Mouse (Mus musculus) neural tube, embryonic 15.5 days (tissue): Measurements from ENCODE around the gene Cradd. TPM values are rescaled to one million over a fixed set of nuclear protein-coding genes. Genes with fewer than 3 reads are reported as not detected.

Experiments
- ATAC-seq: fragments of 200-750 bp; cut with Nextera tagmentation; 2 replicates; pipeline ENCODE4 v1.8.0; 2017; ENCODE audit warnings: mild to moderate bottlenecking, moderate TSS enrichment, moderate library complexity; ENCODE audit not compliant: low FRiP score
- H3K27ac ChIP-seq: fragments of 300-500 bp; sonication (generic); replicated peaks from 2 replicates; pipeline ENCODE4 v1.5.1; 2015; ENCODE audit warnings: mild to moderate bottlenecking, inconsistent platforms
- H3K27me3 ChIP-seq: fragments of 300-500 bp; sonication (generic); replicated peaks from 2 replicates; pipeline ENCODE4 v1.6.1; 2015; ENCODE audit warnings: inconsistent platforms
- H3K36me3 ChIP-seq: fragments of 300-500 bp; sonication (generic); 2 replicates; pipeline ENCODE4 v1.6.1; 2015; ENCODE audit warnings: inconsistent platforms
- H3K4me1 ChIP-seq: fragments of 300-500 bp; sonication (generic); 2 replicates; pipeline ENCODE4 v1.6.1; 2015; ENCODE audit warnings: inconsistent platforms
- H3K4me2 ChIP-seq: fragments of 300-500 bp; sonication (generic); 2 replicates; pipeline ENCODE4 v1.6.1; 2015; ENCODE audit warnings: inconsistent platforms, mild to moderate bottlenecking, moderate library complexity
- H3K4me3 ChIP-seq: fragments of 300-500 bp; sonication (generic); replicated peaks from 2 replicates; pipeline ENCODE4 v1.5.1; 2015; ENCODE audit warnings: mild to moderate bottlenecking, inconsistent platforms
- H3K9ac ChIP-seq: fragments of 300-500 bp; sonication (generic); replicated peaks from 2 replicates; pipeline ENCODE4 v1.6.1; 2015; ENCODE audit warnings: mild to moderate bottlenecking, inconsistent platforms
- H3K9me3 ChIP-seq: fragments of 300-500 bp; sonication (generic); replicated peaks from 2 replicates; pipeline ENCODE4 v1.6.1; 2016; ENCODE audit warnings: inconsistent platforms
- WGBS: fragments of 180-500 bp; shearing (Covaris S2); methylation state at CpG from one replicate; pipeline ENCODE4 v1.1.7; 2015; ENCODE audit warnings: mixed read lengths; 5-methylcytosine and 5-hydroxymethylcytosine counted together
- polyA plus RNA-seq: library from polyadenylated mRNA; unstranded; fragments of >200 nt; fragmentation: Nextera tagmentation; extraction: Ambion mirVana; gene quantifications from 2 replicates; pipeline ENCODE4 v1.2.1, GENCODE M21; 2015

Cradd gene
- polyA plus RNA-seq, 1 experiment from 2014 or later: 8.2 TPM

DNA sequence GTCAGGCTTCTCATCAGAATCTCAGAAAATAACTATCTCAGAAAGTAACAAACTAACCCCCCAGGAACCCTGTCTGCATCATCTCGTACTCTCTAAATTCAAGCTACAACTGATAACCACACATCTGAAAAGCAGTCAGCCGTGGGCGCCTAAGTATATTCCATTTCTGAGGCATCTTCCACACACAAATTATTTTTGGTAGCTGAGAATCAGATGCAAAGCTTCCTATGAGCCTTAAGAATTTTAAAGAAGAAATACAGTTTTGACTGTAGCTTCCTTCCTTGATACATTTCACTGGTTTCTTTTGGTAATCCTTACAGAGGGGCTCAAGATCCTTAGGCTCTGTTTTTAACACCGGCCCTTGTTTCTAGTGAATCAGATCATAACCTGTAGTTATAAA lies 58.4 kb downstream of the Cradd start:
- WGBS: 70% methylated on average over 4 of the region's 4 CpGs

DNA sequence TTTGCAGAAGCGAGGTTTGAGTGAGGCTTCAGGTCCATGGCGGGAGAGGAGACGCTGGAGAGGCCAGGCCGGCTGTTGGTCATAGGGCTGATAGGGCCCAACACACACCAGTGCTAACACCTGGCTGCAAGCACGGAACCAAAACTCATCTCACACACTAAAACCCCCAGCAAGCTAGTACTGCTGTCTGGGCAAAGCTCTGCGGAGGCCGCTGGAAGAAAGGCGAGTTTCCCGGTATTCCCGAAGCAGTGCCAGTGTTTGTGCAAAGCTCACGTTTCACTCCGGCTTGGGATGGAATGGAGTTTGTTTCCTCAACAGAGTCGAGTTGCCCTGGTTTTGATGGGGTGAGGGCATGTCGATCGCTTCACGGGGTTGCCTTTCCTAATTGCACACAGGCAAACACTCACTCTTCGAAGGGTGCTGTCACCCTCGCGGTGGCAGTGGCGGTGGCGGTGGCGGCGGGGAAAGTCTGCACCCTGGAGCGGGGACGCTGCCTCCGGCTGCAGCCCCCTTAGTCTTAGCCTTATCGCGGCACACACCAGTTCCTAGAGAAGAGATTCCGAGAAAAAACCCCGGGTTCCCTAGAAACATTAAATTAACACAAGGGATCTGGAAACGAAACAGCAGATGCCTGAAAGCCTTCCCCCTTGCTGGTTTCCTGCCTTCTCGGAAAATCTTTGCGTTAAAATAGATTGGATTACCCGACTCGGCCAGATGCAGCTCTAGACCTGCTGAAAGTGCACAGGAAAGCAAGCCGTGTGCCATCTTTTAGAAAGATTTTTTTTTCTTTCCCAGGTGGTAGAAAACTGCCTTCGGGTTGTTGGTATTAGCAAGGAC lies 59.2 kb downstream of the Cradd start:
- peaks cover 17% of the 10 kb centered on the region for H3K4me1 ChIP-seq
- H3K4me3 ChIP-seq: peak overlapping the region; percentile 41
- peak overlapping the region; percentile 73 for H3K4me2 ChIP-seq
- ATAC-seq: peak; percentile 50
- peaks cover 13% of the 10 kb centered on the region for H3K27me3 ChIP-seq
- no peaks in the 10 kb centered on the region for H3K9me3 ChIP-seq
- 7% methylated on average over 37 of the region's 37 CpGs for WGBS
- no peak overlapping the region for H3K27ac ChIP-seq
- no peaks in the 10 kb centered on the region for H3K36me3 ChIP-seq
- peak overlapping the region; percentile 40 for H3K9ac ChIP-seq

More for the DNA sequence above, 58.4 kb downstream of the Cradd start:
- ATAC-seq: no peak
- no peak overlapping the region for H3K4me3 ChIP-seq
- H3K4me1 ChIP-seq: peaks cover 17% of the 10 kb centered on the region
- no peaks in the 10 kb centered on the region for H3K9me3 ChIP-seq
- H3K27me3 ChIP-seq: peaks cover 13% of the 10 kb centered on the region
- H3K27ac ChIP-seq: no peak overlapping the region
- peak overlapping the region; percentile 73; the same call in 1 of the 2 replicates for H3K4me2 ChIP-seq
- no peak overlapping the region for H3K9ac ChIP-seq
- H3K36me3 ChIP-seq: no peaks in the 10 kb centered on the region

GRCm38 (mm10) chr10:95262388-95262787 lies 61.5 kb downstream of the Cradd start:
- 29% methylated on average over 11 of the region's 11 CpGs for WGBS

GRCm38 (mm10) chr10:95261279-95261678 lies 62.7 kb downstream of the Cradd start:
- H3K9ac ChIP-seq: no peak overlapping the region
- H3K27ac ChIP-seq: no peak overlapping the region
- H3K27me3 ChIP-seq: peaks cover 13% of the 10 kb centered on the region
- no peak overlapping the region for H3K4me2 ChIP-seq
- no peak for ATAC-seq
- no peaks in the 10 kb centered on the region for H3K36me3 ChIP-seq
- H3K9me3 ChIP-seq: no peaks in the 10 kb centered on the region
- peaks cover 30% of the 10 kb centered on the region for H3K4me1 ChIP-seq
- H3K4me3 ChIP-seq: no peak overlapping the region
- WGBS: 59% methylated on average over 2 of the region's 2 CpGs

More at GRCm38 (mm10) chr10:95262388-95262787, 61.5 kb downstream of the Cradd start:
- no peak for ATAC-seq
- H3K9ac ChIP-seq: no peak overlapping the region
- H3K4me3 ChIP-seq: no peak overlapping the region
- peaks cover 13% of the 10 kb centered on the region for H3K27me3 ChIP-seq
- H3K4me2 ChIP-seq: no peak overlapping the region
- no peaks in the 10 kb centered on the region for H3K36me3 ChIP-seq
- no peaks in the 10 kb centered on the region for H3K9me3 ChIP-seq
- peaks cover 27% of the 10 kb centered on the region for H3K4me1 ChIP-seq
- H3K27ac ChIP-seq: no peak overlapping the region

- 85% methylated on average over 3 of the region's 3 CpGs for WGBS
- Histone ChIP-seq H3K9ac (no peak overlapping the region), H3K4me1 (peaks cover 29% of the 10 kb centered on the region), H3K27ac (no peak overlapping the region), H3K4me2 (no peak overlapping the region), H3K4me3 (no peak overlapping the region), H3K27me3 (peaks cover 7% of the 10 kb centered on the region), H3K36me3 (no peaks in the 10 kb centered on the region), H3K9me3 (no peaks in the 10 kb centered on the region)
- ATAC-seq: no peak
Measured at GRCm38 (mm10) chr10:95260420-95260819, 63.5 kb downstream of the Cradd start.

- no peak overlapping the region for H3K9ac ChIP-seq
- no peak overlapping the region for H3K27ac ChIP-seq
- no peak overlapping the region for H3K4me3 ChIP-seq
- peaks cover 7% of the 10 kb centered on the region for H3K27me3 ChIP-seq
- no peak for ATAC-seq
- H3K36me3 ChIP-seq: no peaks in the 10 kb centered on the region
- H3K4me2 ChIP-seq: no peak overlapping the region
- no peaks in the 10 kb centered on the region for H3K9me3 ChIP-seq
- H3K4me1 ChIP-seq: peaks cover 26% of the 10 kb centered on the region
- WGBS: 62% methylated on average over 10 of the region's 10 CpGs
Measured at GRCm38 (mm10) chr10:95258471-95259155, 65.3 kb downstream of the Cradd start.

GRCm38 (mm10) chr10:95257979-95258378 lies 66.0 kb downstream of the Cradd start:
- no peak for ATAC-seq

DNA sequence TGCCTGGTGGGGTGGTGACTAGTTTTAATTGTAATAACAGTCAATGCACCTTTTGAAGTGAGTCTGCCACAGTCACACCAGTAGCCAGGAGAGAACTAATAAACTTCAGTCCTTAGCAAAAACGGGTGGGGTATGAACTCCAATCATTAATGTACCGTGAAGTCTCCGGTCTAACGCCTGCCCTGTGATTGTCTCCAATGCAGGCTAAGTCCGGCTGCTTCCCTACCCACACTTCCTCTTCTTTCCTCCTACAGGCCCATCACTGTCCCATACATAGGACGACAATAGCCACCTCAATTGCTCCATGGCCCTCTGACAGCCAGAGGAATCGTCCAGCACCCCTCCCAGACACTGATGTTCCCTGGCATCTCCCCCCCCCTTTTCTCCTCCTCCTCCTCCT lies 67.8 kb downstream of the Cradd start:
- Histone ChIP-seq H3K4me1 (peaks cover 28% of the 10 kb centered on the region), H3K4me3 (no peak overlapping the region), H3K27ac (no peak overlapping the region), H3K9ac (no peak overlapping the region), H3K4me2 (no peak overlapping the region), H3K27me3 (no peaks in the 10 kb centered on the region), H3K36me3 (no peaks in the 10 kb centered on the region), H3K9me3 (no peaks in the 10 kb centered on the region)
- 7% methylated on average over 7 of the region's 7 CpGs for WGBS
- ATAC-seq: no peak

More at GRCm38 (mm10) chr10:95257979-95258378, 66.0 kb downstream of the Cradd start:
- Histone ChIP-seq H3K9me3 (no peaks in the 10 kb centered on the region), H3K4me1 (peaks cover 26% of the 10 kb centered on the region), H3K27ac (no peak overlapping the region), H3K27me3 (peaks cover under 1% of the 10 kb centered on the region), H3K4me2 (no peak overlapping the region), H3K36me3 (no peaks in the 10 kb centered on the region), H3K4me3 (no peak overlapping the region), H3K9ac (no peak overlapping the region)
- WGBS: 50% methylated on average over 8 of the region's 8 CpGs

GRCm38 (mm10) chr10:95255018-95255680 lies 68.8 kb downstream of the Cradd start:
- Histone ChIP-seq H3K4me1 (peaks cover 28% of the 10 kb centered on the region), H3K4me3 (no peak overlapping the region), H3K9ac (no peak overlapping the region), H3K4me2 (peak overlapping the region; percentile 33; the same call in 1 of the 2 replicates), H3K27ac (no peak overlapping the region), H3K27me3 (no peaks in the 10 kb centered on the region), H3K9me3 (no peaks in the 10 kb centered on the region), H3K36me3 (no peaks in the 10 kb centered on the region)
- 64% methylated on average over 8 of the region's 8 CpGs for WGBS
- no peak for ATAC-seq

DNA sequence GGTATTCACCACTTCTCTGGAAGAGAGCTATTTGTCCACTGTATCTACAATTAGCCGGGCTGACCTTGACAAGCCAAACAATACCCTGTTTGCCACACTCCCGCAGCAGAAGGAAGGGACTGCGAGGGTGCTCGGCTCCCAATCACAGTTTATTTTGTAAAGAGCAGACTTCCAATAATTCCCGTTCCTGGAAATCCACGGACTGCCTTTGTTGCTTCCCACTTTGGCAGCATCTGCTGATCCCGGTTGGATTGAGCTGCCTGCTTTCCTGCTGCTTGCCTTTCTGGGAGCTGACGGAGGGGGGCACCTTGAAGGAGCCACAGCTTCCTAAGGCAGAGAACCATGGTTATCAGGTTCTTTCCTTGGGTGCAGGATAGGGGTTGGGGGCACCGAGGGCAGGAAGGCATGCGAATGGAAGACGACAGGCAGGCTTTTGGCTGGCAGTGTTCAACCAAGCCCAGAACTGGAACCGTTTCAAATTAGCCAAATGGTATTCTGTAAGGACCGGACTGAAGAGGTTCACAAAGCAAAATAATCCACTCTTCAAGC lies 69.4 kb downstream of the Cradd start:
- ATAC-seq: peak; percentile 28; the same call in 1 of the 2 replicates
- Histone ChIP-seq H3K27ac (no peak overlapping the region; the same call in 1 of the 2 replicates), H3K9ac (no peak overlapping the region)

DNA sequence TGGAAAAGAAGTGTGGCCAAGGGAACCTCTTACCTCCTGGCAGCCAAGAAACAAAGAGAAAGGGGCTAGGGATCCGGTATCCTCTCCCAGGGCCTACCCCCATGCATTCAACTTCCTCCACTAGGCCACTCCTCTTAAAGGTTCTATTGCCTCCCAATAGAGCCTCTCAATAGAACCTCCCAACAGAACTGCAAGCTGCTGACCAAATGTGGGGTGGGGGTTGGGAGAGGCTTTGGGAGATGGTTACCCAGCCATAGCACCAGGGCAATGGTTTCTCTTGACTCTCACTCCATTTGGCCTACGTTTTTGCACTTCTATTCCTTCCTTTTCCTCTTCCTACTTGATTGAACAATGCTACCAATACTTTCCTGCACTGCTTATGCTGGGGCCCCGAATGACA lies 69.9 kb downstream of the Cradd start:
- no peak for ATAC-seq
- H3K9me3 ChIP-seq: no peaks in the 10 kb centered on the region
- H3K4me3 ChIP-seq: no peak overlapping the region
- H3K27ac ChIP-seq: no peak overlapping the region
- no peaks in the 10 kb centered on the region for H3K36me3 ChIP-seq
- WGBS: 18% methylated on average over 3 of the region's 3 CpGs
- peak overlapping the region; percentile 33 for H3K4me2 ChIP-seq
- H3K27me3 ChIP-seq: no peaks in the 10 kb centered on the region
- H3K4me1 ChIP-seq: peaks cover 28% of the 10 kb centered on the region
- H3K9ac ChIP-seq: no peak overlapping the region

More for the DNA sequence above, 69.4 kb downstream of the Cradd start:
- Histone ChIP-seq H3K27me3 (no peaks in the 10 kb centered on the region), H3K36me3 (no peaks in the 10 kb centered on the region), H3K4me3 (no peak overlapping the region), H3K4me2 (peak overlapping the region; percentile 33), H3K4me1 (peaks cover 28% of the 10 kb centered on the region), H3K9me3 (no peaks in the 10 kb centered on the region)
- WGBS: 16% methylated on average over 13 of the region's 13 CpGs
